In genomic region chr19:4151898-4152297, GRCm38 (mm10) we compare ENCODE assay signal across 1 mouse cellular context.
TF ChIP-seq lines count a peak whose summit lies in the region.

No protein-coding gene starts in this region.

TF ChIP-seq in CH12.LX, 34 proteins besides CTCF, POLR2A, EP300 and RAD21 (continued from another document):
- TF ChIP-seq MAX (IDR thresholded peaks at IDR 0.05; ENCODE audit: low read length): no peak
- no peak for TF ChIP-seq NRF1 (IDR thresholded peaks at IDR 0.05; ENCODE audit: low read depth, low read length)
- TF ChIP-seq GABPA (IDR thresholded peaks at IDR 0.05; ENCODE audit: insufficient replicate concordance, low read depth, low read length): no peak
- TF ChIP-seq JUN (IDR thresholded peaks at IDR 0.05; ENCODE audit: insufficient read depth, low read depth, low read length): no peak
- no peak for TF ChIP-seq MYC (IDR thresholded peaks at IDR 0.05; ENCODE audit: low read depth, low read length)
- TF ChIP-seq ETS1 (conservative IDR thresholded peaks at IDR 0.05; ENCODE audit: low read depth, low read length): no peak
- no peak for TF ChIP-seq CHD2 (IDR thresholded peaks at IDR 0.05; ENCODE audit: low read length)
- TF ChIP-seq ZC3H11A (IDR thresholded peaks at IDR 0.05; ENCODE audit: low read depth, low read length): no peak
- TF ChIP-seq TBP (conservative IDR thresholded peaks at IDR 0.05; ENCODE audit: low read depth, low read length): no peak
- TF ChIP-seq TCF12 (IDR thresholded peaks at IDR 0.05; ENCODE audit: low read depth, low read length): no peak
- TF ChIP-seq HCFC1 (IDR thresholded peaks at IDR 0.05; ENCODE audit: low read depth, low read length): no peak
- TF ChIP-seq BHLHE40 (IDR thresholded peaks at IDR 0.05; ENCODE audit: low read depth, low read length): no peak
- TF ChIP-seq RCOR1 (conservative IDR thresholded peaks at IDR 0.05; ENCODE audit: low read depth, low read length): no peak
